Mouse (Mus musculus) cerebellum, adult 11-12 months (tissue): Measurements from ENCODE around the gene Arrdc5.

Experiments
- DNase-seq: peaks from one replicate; pipeline ENCODE4 v3.0.0; 2022

The Arrdc5 gene

GRCm38 (mm10) chr17:56251136-56251829, 48.8 kb downstream of the Arrdc5 start:
- no peak for DNase-seq

- no peak for DNase-seq
These were observed 54.5 kb downstream of the Arrdc5 start for GRCm38 (mm10) chr17:56245608-56246007.
